Mouse (Mus musculus) liver, adult (tissue): Measurements from ENCODE around the gene Ryr3.

Source experiments
- GATA4 ChIP-seq: IDR thresholded peaks from 2 replicates; pipeline ENCODE4 v1.6.1; 2014; ENCODE audit warnings: mild to moderate bottlenecking, low read length; ENCODE audit not compliant: insufficient replicate concordance

Ryr3 gene

DNA sequence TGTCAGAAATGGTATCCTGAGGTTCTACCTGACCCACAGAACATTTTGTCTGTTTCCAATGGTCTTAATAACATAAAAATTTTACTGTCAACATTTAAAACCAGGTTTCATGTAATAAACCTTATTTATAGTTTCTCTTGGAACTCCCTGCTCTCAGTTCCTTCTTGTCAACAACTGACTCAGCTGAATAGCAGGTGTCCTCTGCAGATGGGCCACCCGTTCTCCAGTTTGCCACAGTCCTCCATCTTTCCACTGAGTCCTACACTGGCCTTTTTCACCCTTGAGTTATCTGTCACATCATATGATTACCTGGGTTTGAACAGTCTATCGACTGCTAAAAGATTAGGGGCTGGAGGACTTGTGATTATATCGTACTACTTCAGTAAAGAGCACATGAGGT lies 79.1 kb downstream of the Ryr3 start:
- TF ChIP-seq GATA4 = no peak

DNA sequence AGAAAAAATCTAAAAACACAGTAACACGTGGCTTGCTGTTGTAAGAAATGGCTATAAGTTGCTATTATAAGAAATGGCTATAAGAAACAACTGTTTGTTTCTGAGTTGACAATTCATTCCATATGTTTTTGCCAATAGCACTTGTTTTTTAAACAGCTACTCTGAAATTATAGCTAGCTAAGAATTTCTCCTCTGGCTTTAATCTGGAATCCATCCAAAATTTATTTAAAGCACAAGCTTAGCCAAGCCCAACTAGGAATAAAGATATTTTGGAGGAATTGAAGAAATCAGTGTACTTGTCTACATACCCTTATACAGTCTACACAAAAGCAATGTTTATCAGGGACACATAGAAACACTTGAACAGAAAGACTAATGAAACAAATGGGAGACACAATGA lies 93.4 kb downstream of the Ryr3 start:
- TF ChIP-seq GATA4 = no peak

DNA sequence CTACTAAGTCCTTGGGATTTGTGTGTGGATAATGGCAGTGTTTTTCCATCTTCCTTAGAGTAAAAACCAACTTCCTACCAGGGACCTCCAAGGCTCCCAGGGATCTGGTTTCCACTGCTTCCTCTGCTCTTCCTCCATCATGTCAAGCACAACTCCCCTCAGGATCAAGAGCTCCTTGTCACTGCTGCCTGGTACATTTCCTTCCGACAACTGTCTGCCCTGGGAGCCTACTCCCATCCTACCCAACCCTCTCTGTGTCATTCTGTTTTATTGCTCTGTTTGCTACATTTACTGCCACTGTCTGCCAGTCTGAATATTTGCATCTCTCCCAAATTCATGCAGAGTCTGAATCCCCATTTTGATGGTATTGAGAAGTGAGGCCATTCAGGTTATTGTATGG lies 97.8 kb downstream of the Ryr3 start:
- TF ChIP-seq GATA4 = no peak

DNA sequence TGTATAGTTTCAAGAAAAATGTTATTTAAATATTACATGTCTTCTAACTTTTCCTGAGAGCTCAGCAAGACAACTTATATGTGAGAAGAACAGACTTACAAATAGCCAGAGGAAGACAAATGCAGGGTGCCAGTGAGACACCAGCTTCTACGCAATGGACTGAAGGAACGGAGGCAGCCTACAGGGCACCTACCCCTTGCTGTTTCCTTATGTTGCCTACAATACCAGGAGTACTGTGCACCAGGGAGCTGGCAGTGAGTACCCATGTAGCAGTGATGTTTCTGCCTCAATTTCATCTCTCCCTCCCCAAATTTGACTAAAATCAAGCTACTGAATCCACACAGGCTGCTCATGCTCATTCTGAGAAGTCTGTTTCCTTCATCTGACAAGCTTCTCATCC lies 100.1 kb downstream of the Ryr3 start:
- no peak for TF ChIP-seq GATA4

DNA sequence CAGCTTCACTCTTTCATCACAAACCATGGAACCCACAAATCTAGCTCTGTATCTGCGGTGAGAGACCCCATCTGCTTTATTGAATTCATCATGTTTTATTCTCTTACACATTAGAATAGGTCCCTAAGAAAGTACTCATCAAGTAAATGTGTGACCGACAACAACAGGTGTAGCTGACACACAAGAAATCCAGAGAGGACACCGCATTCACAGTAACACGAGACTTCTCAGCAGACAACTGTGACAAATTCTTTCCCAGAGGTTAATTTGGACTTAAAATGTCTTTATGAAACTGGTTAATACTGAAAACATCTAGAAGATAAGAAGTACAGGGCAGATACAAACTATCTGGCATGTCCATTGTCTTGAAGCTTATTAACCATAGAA lies 101.0 kb downstream of the Ryr3 start:
- no peak for TF ChIP-seq GATA4

DNA sequence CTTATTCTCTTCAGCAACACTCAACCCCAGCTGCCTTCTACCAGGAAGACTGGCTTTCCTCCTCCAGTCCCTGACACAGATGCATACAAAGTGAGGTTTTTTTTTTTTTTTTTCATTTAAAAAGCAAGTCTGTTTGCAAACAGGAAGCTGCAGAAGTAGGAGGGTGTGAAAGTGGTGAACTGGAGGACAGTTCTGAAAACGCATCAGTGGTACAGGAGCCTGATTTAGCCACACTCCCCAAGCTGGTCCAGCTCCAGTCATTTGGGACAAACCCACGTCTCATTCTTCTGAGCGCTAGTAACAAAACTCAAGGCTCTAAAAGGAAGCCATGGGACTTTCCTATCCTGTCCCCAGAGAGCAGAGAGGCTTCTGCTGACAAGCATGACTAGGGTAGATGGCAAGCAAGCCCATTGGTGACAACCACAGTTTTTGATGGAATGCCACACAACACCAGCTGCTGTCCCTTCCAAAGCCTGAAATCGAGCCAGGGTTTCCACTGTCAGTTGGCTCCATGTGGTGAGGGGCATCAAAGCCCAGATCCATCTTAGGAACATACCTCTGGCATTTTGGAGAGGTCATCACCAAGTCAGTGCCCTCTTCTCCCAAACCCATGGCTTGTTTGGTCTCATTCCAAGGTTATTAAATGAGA lies 101.5 kb downstream of the Ryr3 start:
- TF ChIP-seq GATA4 = no peak

DNA sequence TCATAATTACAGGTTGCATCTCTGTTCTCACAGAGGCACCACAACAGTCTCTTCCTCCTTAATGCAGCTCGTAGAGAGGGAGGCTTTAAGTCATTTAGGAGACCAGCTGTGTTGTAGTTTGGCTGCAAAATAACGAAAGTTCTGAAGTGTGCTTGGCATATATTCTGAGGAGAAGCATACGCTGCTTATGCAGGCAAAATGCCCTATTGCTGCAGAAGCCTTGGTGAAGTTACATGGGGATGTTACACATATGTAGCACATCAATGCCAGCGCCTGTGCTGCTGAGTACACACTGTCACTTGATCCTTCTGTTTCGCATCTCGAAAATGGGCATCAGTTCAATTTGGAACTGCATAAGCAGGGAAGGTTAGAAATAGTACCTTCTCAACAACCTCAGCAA lies 112.3 kb downstream of the Ryr3 start:
- no peak for TF ChIP-seq GATA4

DNA sequence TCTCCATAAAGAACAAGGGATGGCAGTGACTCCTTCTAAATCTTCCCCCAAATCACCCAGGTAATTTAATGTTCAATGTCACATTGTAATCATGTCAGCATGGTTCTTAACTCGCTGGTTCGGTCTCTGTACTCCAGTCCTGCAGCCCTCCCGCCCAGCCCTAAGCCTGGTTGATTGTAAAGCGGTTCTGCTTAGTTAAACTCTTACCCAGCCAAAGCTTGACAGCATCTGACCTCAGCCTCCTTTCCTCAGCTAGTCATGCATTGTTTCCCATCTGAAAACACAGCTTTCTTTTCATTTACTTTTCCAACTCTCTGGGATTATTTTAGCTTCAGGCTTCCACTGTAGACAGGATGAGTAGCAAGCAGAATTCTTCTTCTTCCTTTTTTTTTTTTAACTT lies 121.7 kb downstream of the Ryr3 start:
- TF ChIP-seq GATA4 = no peak

DNA sequence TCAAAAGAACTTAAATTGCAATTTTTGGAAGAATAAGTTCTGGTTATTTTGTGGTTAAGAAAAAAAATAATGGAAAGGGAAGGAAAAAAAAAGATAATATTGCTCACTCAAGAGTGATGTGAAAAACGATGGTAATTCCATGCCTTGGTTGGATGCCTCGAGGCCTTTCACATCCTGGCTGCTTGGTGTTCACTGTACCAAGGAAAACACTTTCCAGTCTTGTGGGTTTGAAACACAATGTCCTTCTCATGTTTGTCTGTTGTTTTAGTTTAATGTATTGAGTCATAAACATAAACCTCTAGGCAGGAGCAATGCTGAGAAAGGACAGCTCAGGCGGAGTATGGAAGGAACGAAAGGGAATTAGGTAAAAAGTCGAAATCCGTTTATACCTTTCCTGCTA lies 122.8 kb downstream of the Ryr3 start:
- no peak for TF ChIP-seq GATA4

DNA sequence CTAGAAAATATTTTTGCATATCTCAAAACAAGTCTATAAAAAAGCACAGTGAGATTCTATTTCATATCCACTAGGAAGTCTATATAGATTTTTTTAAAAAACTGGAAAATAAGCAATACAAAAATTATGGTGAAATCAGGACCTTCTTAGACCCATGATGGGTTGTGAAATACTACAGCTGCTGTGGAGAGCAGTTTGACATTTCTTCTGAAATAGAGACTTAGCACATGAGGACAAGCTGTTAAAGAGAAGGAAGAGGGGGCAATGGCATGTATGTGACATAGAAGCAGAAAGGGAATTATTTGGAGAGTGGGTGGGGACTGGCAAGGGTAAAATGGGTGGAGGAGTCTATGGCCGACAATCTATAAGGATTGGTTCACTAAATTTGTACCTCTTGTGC lies 124.1 kb downstream of the Ryr3 start:
- no peak for TF ChIP-seq GATA4

DNA sequence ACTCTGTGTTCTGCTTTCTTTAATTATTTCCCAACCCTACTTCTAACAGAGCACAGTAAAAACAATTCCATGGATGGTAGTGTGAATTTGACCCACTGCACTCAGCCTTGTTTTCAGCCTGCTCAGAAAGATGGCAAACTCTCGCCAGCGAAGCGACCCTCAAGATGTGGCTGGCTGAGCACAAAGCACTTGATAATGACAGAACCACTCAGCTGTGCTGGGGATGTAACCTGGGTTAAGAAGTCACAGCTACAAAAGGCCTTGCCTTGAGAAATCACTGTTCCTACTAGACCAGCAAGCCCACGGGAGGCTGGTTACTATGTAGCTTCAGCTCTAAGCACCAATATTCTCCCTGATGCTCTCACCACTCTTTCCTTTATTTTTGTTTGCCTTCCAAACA lies 140.5 kb downstream of the Ryr3 start:
- no peak for TF ChIP-seq GATA4

DNA sequence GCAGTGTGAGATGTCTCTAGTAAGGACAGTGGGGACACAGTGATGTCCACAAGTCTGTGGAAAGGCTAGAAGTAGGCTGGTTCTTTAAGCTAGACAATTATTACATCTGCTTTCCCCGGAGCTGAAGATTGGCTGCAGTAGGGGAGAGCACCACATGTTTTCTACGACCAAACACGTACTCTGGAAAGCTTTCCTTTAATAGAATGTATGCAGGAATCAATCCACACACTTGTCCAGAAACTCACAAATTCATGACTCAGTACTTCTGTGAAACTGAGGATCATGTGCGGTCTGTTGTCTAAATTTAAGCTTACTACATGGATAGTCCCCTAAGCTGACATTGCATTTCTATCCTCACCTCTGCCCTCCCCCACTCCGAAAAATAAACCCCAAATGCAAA lies 157.5 kb downstream of the Ryr3 start:
- no peak for TF ChIP-seq GATA4

DNA sequence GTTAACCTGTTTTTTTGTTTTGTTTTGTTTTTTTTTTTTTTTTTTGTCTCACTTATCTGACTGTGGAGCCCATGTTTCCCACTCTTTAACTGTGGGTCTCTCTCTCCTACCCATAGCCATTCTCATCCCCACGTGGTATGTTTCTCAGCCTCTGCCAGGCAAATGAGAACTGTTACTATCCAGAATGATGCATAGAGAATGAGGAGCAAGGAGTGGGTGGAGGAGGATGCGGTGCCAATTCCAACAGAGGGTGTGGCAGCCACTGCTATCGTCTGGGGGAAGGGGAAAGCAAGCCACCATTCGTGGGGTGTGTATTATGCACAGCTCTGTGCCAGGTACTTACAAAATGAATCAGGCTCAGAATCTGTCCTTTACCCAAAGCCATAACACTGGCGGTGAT lies 158.0 kb downstream of the Ryr3 start:
- no peak for TF ChIP-seq GATA4

DNA sequence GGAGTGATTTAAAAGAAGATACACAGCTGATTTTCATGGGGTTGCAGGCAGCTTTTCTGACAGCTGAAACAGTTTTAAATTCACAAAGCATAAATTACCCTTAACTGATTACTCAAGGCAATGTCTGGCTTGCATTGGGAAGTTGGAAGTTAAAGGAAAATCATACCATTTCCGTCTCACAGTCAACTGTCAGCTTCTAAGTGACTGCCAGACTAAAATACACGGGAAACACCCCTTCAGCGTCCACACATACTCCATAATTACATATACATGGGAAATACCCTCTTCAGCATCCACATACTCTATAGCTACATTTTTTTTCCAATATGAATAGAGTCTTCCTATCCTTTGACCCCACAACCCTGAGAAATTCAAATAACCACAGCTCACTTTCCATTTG lies 158.8 kb downstream of the Ryr3 start:
- no peak for TF ChIP-seq GATA4

DNA sequence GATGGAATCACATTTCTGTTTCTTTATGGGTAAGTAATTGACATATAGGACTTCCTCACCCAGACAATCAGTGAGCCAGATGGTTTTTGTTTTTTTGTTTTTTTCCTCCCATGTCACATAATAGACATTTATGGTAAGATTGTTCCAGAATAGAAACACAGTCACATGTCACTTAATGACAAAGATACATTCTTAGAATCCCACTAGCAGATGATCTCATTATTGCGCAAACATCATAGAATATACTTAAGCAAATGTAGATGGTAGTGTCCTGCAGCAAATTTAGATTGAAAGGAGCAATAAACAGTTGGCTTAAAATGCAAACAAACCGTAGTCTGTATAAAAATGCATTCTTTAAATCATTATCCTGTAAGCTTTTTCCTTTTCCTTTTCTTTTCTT lies 161.3 kb downstream of the Ryr3 start:
- TF ChIP-seq GATA4 = no peak

DNA sequence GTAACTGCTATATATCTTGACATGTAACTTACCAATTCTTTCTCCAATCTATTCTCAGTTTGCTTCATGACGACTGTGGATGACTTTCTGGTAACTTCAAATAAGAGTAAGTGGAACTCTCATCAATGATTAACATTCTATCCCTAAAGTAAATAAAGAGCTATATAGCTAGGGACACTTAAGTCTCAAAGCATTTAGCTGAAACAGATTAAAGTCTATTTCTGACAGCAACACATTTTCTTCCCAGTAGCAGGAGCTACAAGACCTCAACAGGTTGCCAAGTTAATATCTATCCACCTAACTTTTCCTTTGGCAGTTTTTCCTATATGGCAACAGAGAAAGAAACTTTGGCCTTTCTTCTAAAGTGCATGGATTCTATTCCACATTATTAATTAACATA lies 167.1 kb downstream of the Ryr3 start:
- TF ChIP-seq GATA4 = no peak

DNA sequence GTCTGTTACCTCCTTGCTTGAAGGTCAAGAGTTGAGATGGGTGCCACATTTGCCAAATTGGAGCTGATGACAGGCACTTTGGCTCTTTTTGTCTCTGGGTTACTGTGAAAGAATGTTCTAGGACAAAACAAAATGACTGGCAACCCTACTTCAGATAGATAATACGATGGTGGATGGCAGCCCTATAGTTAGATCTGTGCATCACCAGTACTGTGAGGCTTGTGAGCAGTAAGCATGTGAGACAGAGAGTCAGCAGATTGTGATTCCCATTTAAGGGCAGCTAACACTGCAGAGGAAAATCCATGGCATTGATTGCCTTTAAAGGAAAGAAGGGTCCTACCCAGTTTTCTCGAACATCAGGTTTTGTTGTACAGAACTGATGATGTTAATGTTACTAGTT lies 180.3 kb downstream of the Ryr3 start:
- no peak for TF ChIP-seq GATA4

DNA sequence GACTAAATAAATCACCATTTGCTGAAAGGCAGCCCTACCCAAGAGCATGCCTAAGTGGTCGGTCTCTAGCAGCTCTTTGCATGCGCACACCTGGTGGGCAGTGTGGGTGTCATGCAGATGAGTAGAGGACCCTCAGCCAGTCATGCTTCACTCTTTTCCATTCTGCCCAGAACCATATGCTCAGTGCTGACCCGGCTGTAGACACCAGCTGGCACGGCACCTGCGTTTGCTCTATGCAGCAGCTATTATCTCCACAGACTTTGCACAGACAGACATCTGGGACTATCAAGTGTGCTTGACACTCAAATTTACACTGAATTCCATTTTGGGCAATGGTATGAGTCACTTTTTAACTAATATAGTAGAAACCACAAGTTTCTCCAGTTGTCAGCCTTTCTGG lies 186.2 kb downstream of the Ryr3 start:
- TF ChIP-seq GATA4 = no peak
